Mouse (Mus musculus): Measurements from ENCODE around the gene Rnf169.

- TF ChIP-seq CTCF (IDR thresholded peaks at IDR 0.05; ENCODE audit: low read depth): no peak
- no peak for TF ChIP-seq EP300 (optimal IDR thresholded peaks at IDR 0.05)
Measured at GRCm38 (mm10) chr7:99907463-99907862, 72.8 kb downstream of the Rnf169 start.

Data from stomach, postnatal 0 days (tissue).